Mouse (Mus musculus) forebrain, embryonic 15.5 days (tissue): ENCODE measurements around the gene Gsdma2. TPM values are rescaled to one million over a fixed set of nuclear protein-coding genes. Genes with fewer than 3 reads are reported as not detected.
"Not testable (repeated sequence)": the region's sequence is repeated elsewhere in the genome, so short reads cannot be mapped to it uniquely, and the experiment has no call there.

Experiments
- ATAC-seq: fragments of 200-750 bp; cut with Nextera tagmentation; replicated peaks from 2 replicates; pipeline ENCODE4 v1.8.0; 2017; ENCODE audit warnings: mild to moderate bottlenecking, moderate TSS enrichment, moderate library complexity
- H3K27ac ChIP-seq: fragments of 300-500 bp; sonication (generic); replicated peaks from 2 replicates; pipeline ENCODE4 v1.5.1; 2015; ENCODE audit warnings: mild to moderate bottlenecking, inconsistent platforms
- H3K27me3 ChIP-seq: fragments of 300-500 bp; sonication (generic); 2 replicates; pipeline ENCODE4 v1.6.1; 2015; ENCODE audit warnings: inconsistent platforms
- H3K36me3 ChIP-seq: fragments of 300-500 bp; sonication (generic); 2 replicates; pipeline ENCODE4 v1.6.1; 2015; ENCODE audit warnings: mild to moderate bottlenecking, inconsistent platforms
- H3K4me1 ChIP-seq: fragments of 300-500 bp; sonication (generic); 2 replicates; pipeline ENCODE4 v1.6.1; 2015; ENCODE audit warnings: inconsistent platforms
- H3K4me2 ChIP-seq: fragments of 300-500 bp; sonication (generic); replicated peaks from 2 replicates; pipeline ENCODE4 v1.6.1; 2015; ENCODE audit warnings: mild to moderate bottlenecking, inconsistent platforms
- H3K4me3 ChIP-seq: fragments of 300-500 bp; sonication (generic); 2 replicates; pipeline ENCODE4 v1.5.1; 2015; ENCODE audit warnings: mild to moderate bottlenecking, inconsistent platforms
- H3K9ac ChIP-seq: fragments of 300-500 bp; sonication (generic); replicated peaks from 2 replicates; pipeline ENCODE4 v1.6.1; 2015; ENCODE audit warnings: mild to moderate bottlenecking, inconsistent platforms
- H3K9me3 ChIP-seq: fragments of 300-500 bp; sonication (generic); 2 replicates; pipeline ENCODE4 v1.6.1; 2016; ENCODE audit warnings: inconsistent platforms
- WGBS: fragments of 180-500 bp; shearing (Covaris S2); methylation state at CpG from one replicate; pipeline ENCODE4 v1.1.7; 2015; ENCODE audit warnings: mixed read lengths; 5-methylcytosine and 5-hydroxymethylcytosine counted together
- polyA plus RNA-seq: library from polyadenylated mRNA; unstranded; fragments of >200 nt; fragmentation: Nextera tagmentation; extraction: Ambion mirVana; gene quantifications from 2 replicates; pipeline ENCODE4 v1.2.1, GENCODE M21; 2015

Gene Gsdma2
- polyA plus RNA-seq, 1 experiment from 2014 or later = not detected

DNA sequence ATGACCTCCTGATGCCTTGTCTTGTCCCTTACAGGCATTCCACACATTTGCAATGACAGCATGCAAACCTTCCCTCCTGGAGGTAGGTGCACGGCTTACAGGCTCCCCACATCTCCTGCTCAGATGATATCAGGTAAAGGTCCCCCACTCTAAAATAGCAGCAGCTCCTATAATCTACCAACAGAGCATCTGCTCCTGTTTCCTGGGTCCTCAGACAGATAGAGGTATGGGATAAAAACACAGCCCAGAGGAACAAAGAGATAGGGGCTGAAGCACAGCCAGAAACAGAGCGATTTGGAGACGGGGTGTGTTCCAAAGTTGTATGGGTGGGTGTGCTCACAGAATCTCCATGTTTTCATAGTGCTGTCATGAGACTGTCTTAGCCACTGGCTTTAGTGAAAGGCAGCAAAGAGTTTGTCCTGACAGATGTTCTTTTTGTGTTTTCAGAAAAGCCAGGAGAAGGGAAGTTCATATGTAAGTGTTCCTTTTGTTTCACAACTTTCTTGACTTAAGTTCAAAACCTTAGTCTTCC, 24.8 kb downstream of the Gsdma2 start:
- Histone ChIP-seq H3K4me3 (no peak overlapping the region), H3K9ac (no peak overlapping the region), H3K36me3 (no peaks in the 10 kb centered on the region), H3K27ac (no peak overlapping the region), H3K4me2 (no peak overlapping the region), H3K27me3 (0 out of 2 replicates have a peak, but pooled peaks cover 6% of the 10 kb centered on the region), H3K4me1 (no peaks in the 10 kb centered on the region), H3K9me3 (no peaks in the 10 kb centered on the region)
- 80% methylated on average over 3 of the region's 3 CpGs for WGBS
- ATAC-seq = no peak

DNA sequence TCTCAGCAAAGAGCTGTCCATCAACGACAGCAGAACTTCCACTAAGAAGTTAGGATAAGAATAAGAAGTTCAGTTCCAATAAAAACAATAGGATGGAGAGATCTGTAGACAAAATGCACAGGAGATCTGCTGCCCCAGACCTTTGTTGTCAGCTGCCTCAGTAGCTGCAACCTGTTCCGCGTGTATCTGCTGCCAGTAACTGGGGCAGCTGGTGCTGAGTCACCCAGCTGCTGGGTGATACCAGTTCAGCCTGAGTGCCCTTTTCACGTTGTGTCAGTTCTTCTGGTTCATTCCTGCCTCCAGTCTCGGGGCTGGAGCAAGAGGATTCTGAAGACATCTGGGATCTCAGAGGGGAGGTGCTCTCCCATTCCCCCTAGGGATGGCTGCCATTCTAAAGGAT, 25.3 kb downstream of the Gsdma2 start:
- no peak overlapping the region for H3K27ac ChIP-seq
- H3K4me3 ChIP-seq = no peak overlapping the region
- no peak overlapping the region for H3K4me2 ChIP-seq
- 61% methylated on average over 5 of the region's 5 CpGs for WGBS
- H3K36me3 ChIP-seq = no peaks in the 10 kb centered on the region
- ATAC-seq = no peak
- H3K4me1 ChIP-seq = no peaks in the 10 kb centered on the region
- 0 out of 2 replicates have a peak, but pooled peaks cover 3% of the 10 kb centered on the region for H3K27me3 ChIP-seq
- H3K9me3 ChIP-seq = no peaks in the 10 kb centered on the region
- no peak overlapping the region for H3K9ac ChIP-seq

DNA sequence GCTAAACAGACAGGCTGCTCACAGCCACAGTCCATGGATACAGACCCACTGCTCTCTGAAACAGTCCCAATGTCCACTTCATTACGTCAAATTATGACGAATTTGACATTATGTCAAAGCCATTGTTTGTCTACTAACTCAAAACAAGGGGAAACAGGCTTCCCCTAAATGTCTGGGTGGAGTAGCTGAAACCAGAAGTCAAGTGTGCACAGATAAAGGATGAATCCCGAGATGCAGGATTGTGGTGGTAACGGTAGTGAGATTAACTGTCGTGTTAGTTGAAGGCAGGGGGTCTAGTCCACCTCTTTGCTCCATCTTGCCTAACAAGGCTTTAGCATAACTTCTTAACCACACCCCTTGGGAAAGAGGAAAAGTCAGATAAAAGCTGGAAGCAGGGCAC, 25.9 kb downstream of the Gsdma2 start:
- no peak for ATAC-seq
- whole genome bisulfite sequencing = 87% methylated on average over 5 of the region's 5 CpGs

DNA sequence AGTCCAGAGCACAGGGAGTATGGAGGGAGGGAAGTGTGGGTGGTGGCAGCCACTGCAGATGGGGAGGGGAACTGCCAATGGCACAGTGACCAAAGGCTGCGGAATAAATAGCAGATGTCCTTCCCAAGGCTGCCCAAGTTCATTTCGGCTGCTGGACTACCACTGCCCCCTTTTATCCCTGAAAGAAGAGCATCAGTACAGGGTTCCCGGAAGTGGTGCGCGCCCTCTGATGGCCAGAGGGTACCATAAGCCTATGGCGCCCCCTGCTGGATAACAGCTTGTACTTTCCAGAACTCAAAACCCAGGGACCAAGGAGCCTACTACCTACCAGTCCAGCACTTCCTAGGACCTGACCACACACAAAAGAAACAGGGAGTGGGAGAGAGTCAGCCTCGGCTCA, 26.6 kb downstream of the Gsdma2 start:
- ATAC-seq, H3K27ac ChIP-seq, H3K27me3 ChIP-seq, H3K4me1 ChIP-seq, H3K9me3 ChIP-seq, H3K4me2 ChIP-seq, H3K9ac ChIP-seq, H3K4me3 ChIP-seq, H3K36me3 ChIP-seq: not testable (repeated sequence)
- 6% methylated on average over 7 of the region's 7 CpGs for WGBS

More for the DNA sequence above, 25.9 kb downstream of the Gsdma2 start:
- H3K4me2 ChIP-seq = no peak overlapping the region
- H3K9me3 ChIP-seq = no peaks in the 10 kb centered on the region
- H3K27me3 ChIP-seq = 0 out of 2 replicates have a peak, but pooled peaks cover 3% of the 10 kb centered on the region
- H3K36me3 ChIP-seq = no peaks in the 10 kb centered on the region
- H3K27ac ChIP-seq = no peak overlapping the region
- no peak overlapping the region for H3K4me3 ChIP-seq
- H3K4me1 ChIP-seq = no peaks in the 10 kb centered on the region
- no peak overlapping the region for H3K9ac ChIP-seq

DNA sequence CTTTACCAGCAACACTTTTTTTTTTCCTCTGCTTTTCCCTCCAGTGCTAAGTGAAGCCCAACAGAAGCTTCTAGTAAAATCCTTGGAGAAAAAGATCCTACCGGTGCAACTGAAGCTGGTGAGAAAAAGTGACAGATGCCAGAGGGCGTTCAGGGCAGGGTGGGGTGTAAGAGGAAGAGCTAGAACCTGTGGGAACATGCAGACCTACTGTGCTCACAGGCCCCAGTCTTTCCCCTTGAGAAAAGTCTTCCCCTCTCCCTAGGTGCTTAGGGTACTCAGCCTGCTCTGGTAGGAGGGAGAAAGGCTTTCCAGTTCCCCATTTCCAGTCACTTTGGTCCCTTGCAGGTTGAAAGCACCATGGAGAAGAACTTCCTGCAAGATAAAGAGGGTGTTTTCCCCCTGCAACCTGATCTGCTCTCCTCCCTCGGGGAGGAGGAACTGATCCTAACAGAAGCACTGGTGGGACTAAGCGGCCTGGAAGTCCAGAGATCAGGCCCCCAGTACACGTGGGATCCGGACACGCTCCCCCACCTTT, 29.3 kb downstream of the Gsdma2 start:
- Histone ChIP-seq H3K4me3 (no peak overlapping the region), H3K9me3 (no peaks in the 10 kb centered on the region), H3K4me2 (no peak overlapping the region), H3K27ac (no peak overlapping the region), H3K36me3 (no peaks in the 10 kb centered on the region), H3K9ac (no peak overlapping the region), H3K4me1 (no peaks in the 10 kb centered on the region), H3K27me3 (no peaks in the 10 kb centered on the region)
- 51% methylated on average over 7 of the region's 7 CpGs for WGBS
- no peak for ATAC-seq

DNA sequence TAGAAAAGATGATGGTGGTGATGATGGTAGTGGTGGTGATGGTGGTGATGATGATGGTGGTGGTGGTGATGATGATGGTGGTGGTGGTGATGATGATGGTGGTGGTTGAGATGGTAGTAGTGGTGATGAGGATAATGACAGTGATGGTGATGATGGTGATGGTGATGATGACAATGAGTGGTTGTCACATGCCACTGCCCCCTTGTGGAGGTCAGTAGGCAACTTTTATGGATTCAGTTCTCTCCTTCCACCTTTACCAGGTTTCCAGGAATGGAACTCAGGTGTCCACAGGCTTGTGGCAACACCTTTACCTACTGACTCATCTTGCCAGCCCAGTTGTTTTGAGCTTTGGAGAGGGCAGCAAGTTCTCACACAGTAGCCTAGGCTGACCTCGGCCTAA, 33.5 kb downstream of the Gsdma2 start:
- H3K4me1 ChIP-seq = peaks cover 19% of the 10 kb centered on the region

DNA sequence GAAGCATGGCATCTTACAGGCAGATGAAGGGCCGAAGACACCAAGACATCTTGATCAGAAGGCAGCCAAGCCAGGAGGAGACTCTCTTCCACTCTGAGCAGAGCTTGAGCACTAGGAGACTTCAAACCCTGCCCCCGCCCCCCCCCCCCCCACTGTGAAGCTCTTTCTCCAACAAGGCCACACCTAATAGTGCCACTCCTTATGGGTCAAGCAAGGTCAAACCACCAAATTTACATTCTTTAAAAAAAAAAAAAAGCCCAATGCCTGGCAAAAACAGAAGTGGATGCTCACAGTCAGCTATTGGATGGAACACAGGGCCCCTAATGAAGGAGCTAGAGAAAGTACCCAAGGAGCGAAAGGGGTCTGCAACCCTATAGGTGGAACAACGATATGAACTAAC, 34.0 kb downstream of the Gsdma2 start:
- not testable (repeated sequence) for H3K4me3 ChIP-seq, H3K4me2 ChIP-seq, H3K9ac ChIP-seq, H3K27me3 ChIP-seq, H3K9me3 ChIP-seq, H3K36me3 ChIP-seq, H3K27ac ChIP-seq, ATAC-seq
- 83% methylated on average over 4 of the region's 4 CpGs for WGBS
- peaks cover 19% of the 10 kb centered on the region for H3K4me1 ChIP-seq

More for the DNA sequence above, 33.5 kb downstream of the Gsdma2 start:
- WGBS = 100% methylated on average over 1 of the region's 1 CpGs
- no peak for ATAC-seq
- Histone ChIP-seq H3K4me3 (no peak overlapping the region), H3K27me3 (no peaks in the 10 kb centered on the region), H3K9ac (no peak overlapping the region), H3K27ac (no peak overlapping the region), H3K9me3 (no peaks in the 10 kb centered on the region), H3K4me2 (no peak overlapping the region), H3K36me3 (peaks cover under 1% of the 10 kb centered on the region; the same call in 1 of the 2 replicates)

DNA sequence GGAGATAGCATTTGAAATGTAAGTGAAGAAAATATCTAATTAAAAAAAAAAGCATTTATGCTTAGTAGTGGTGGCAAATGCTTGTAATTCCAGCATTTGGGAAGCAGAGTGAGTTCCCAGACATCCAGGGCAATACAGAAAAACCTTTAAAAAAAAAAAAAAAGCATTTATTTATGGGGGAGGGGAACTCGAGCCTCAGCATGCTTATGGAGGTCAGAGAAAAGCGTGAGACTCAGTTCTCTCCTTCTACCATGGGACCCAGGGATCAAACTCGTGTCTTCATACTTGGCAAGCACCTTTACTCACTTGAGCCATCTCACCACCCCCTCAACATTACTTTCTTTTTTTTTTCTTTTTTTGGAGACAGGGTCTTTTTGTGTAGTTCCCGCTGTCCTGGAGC, 34.6 kb downstream of the Gsdma2 start:
- 85% methylated on average over 4 of the region's 4 CpGs for WGBS
- H3K9ac ChIP-seq = no peak overlapping the region
- no peaks in the 10 kb centered on the region for H3K27me3 ChIP-seq
- no peak overlapping the region for H3K4me3 ChIP-seq
- ATAC-seq = no peak
- no peaks in the 10 kb centered on the region for H3K9me3 ChIP-seq
- H3K4me2 ChIP-seq = no peak overlapping the region
- peaks cover 19% of the 10 kb centered on the region for H3K4me1 ChIP-seq
- H3K27ac ChIP-seq = no peak overlapping the region
- H3K36me3 ChIP-seq = peaks cover 12% of the 10 kb centered on the region

DNA sequence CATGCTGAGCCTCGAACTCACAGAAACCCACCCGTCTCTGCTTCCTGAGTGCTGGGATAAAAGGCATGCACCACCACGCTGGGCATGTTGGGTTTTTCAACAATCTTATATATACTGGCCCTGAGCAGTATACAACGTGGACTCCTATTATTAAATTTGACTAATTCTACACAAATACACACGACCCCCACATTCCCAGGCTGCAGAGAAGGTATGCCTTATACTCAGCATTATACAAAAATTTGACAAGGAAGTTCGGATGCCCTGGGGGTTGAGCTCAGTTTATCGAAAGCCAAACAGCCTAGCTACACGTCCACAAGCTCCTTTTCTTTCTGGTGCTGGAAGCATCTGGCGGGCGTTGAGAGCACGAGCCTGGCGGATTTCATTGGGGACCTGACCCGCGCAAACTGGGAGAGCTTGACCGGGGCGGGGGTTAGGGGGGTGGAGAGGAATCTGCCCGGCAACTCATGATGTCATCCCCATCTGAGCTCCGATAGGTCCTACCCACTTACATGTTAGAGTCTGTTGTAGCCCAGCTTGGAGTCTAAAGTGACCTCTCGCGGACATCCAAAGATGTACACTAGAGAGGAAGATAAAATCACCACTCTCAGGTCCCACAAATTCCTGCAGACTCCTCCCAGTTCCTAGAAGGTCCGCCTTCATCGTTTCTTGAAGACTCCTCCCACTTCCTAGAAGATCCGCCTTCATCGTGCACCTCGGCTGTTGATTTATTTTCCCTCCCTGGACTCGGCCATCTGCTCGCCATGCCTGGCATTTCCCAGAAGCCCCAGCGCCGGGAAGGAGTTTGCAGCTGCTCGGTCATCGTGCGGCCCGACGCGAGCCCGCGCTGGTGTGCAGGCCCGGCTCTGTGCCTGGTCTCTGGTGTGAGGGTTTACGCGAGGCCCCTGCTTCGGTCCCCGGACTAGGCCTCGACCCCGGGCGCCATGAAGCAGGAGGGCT, 35.5 kb downstream of the Gsdma2 start, which contains the start of gene Psmd3:
TSS of gene Psmd3 (plus strand) at position 769 of the 960 bp plus-strand sequence.
- H3K4me3 ChIP-seq = peak within 1 kb of the TSS; percentile 99
- peaks cover 19% of the 10 kb centered on the region for H3K4me1 ChIP-seq
- ATAC-seq = peak; percentile 97
- H3K36me3 ChIP-seq = peaks cover 21% of the 10 kb centered on the region
- H3K9me3 ChIP-seq = no peaks in the 10 kb centered on the region
- H3K4me2 ChIP-seq = peak within 1 kb of the TSS; percentile 97
- H3K27ac ChIP-seq = peak within 1 kb of the TSS; percentile 71
- no peaks in the 10 kb centered on the region for H3K27me3 ChIP-seq
- peak within 1 kb of the TSS; percentile 100 for H3K9ac ChIP-seq
- WGBS = 5% methylated on average over 45 of the region's 45 CpGs

DNA sequence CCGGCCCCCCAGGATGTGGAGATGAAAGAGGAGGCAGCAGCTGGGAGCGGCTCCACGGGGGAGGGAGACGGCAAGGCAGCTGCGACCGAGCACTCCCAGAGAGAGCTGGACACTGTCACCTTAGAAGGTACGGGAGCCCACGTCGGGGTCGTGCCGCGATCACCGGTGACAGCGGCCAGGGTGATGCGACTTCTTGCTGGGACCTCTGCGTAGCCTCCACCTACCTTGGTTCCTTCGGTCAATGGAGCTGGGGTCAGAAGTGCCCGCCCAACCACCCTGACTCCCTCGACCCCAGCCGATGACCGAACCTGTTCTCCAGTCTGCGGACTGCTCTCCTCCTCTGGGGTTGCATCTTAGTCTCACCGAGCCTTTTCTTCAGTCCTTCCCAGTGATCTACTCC, 36.3 kb downstream of the Gsdma2 start:
- H3K27me3 ChIP-seq = no peaks in the 10 kb centered on the region
- H3K9me3 ChIP-seq = no peaks in the 10 kb centered on the region
- H3K4me3 ChIP-seq = peak overlapping the region; percentile 99
- peaks cover 28% of the 10 kb centered on the region for H3K36me3 ChIP-seq
- peak overlapping the region; percentile 97 for H3K4me2 ChIP-seq
- ATAC-seq = peak; percentile 36
- H3K4me1 ChIP-seq = peaks cover 19% of the 10 kb centered on the region
- H3K9ac ChIP-seq = peak overlapping the region; percentile 100
- under 1% methylated on average over 23 of the region's 23 CpGs for WGBS
- H3K27ac ChIP-seq = peak overlapping the region; percentile 71

DNA sequence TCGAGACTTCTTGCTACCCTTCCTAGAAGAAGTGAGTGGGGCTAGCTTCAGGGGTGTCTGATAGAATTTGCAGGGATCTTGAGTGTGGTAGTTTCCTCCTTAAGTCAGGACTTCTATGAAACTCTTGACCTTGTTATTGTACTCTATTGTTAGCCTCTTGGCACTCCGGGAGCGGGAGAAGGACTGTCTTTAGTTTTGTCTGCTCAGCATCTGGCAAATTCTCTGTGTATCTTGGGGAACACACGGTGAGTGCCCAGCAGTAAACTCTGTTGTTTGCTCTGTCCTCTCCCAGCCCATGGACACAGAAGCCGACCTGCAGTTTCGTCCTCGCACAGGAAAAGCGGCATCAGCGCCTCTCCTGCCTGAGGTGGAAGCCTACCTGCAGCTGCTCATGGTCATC, 39.1 kb downstream of the Gsdma2 start:
- Histone ChIP-seq H3K27me3 (no peaks in the 10 kb centered on the region), H3K4me1 (peaks cover 19% of the 10 kb centered on the region), H3K9me3 (no peaks in the 10 kb centered on the region), H3K9ac (no peak overlapping the region), H3K36me3 (peaks cover 52% of the 10 kb centered on the region), H3K4me3 (no peak overlapping the region), H3K4me2 (no peak overlapping the region), H3K27ac (no peak overlapping the region)
- ATAC-seq = no peak
- 90% methylated on average over 9 of the region's 9 CpGs for WGBS

DNA sequence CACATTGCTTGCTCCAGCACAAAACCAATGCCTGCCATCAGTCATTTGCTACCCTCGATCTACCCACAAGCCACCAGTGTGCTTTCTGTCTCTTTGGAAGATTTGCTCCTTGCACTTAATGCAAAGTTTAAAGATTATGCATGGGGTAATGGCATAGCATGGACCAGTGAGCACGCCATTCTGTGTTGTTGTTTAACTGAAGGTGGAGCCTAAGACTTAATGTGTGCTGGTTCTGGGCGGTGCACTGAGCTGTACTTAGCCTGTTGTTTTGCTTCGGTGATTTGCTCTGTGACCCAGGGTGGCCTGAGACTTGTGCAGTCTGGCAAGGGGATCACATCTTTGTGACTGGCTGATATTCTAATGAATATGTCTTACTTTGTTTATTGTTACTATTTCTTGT, 40.4 kb downstream of the Gsdma2 start:
- Histone ChIP-seq H3K9me3 (no peaks in the 10 kb centered on the region), H3K4me3 (no peak overlapping the region), H3K4me2 (no peak overlapping the region), H3K36me3 (peaks cover 65% of the 10 kb centered on the region), H3K27ac (no peak overlapping the region), H3K27me3 (no peaks in the 10 kb centered on the region), H3K4me1 (peaks cover 14% of the 10 kb centered on the region), H3K9ac (no peak overlapping the region)
- WGBS = 91% methylated on average over 4 of the region's 4 CpGs
- ATAC-seq = no peak
